Mouse (Mus musculus) megakaryocyte, embryonic 14.5 days (primary cell): ENCODE measurements around the gene Slc52a3.

Source experiments
- FLI1 ChIP-seq: IDR thresholded peaks from 2 replicates; pipeline ENCODE4 v1.6.1; 2012; ENCODE audit warnings: low read length, inconsistent platforms, mixed read lengths
- GATA1 ChIP-seq: IDR thresholded peaks from 3 replicates; pipeline ENCODE4 v1.6.1; 2012; ENCODE audit warnings: mixed read lengths, low read length, inconsistent platforms, borderline replicate concordance

- TF ChIP-seq GATA1 (no peak), FLI1 (no peak)
These were observed 33.8 kb upstream of the Slc52a3 start for GRCm38 (mm10) chr2:151962474-151962873.
